Mouse (Mus musculus): Measurements from ENCODE around the gene Arid3b. TPM values are rescaled to one million over a fixed set of nuclear protein-coding genes. Genes with fewer than 3 reads are reported as not detected.

Gene Arid3b
- total and polyA plus RNA-seq, 3 experiments: 16.7 to 105 (median 33.4) TPM

GRCm38 (mm10) chr9:57803047-57803446 lies 33.5 kb downstream of the Arid3b start (continued):
- no peak for TF ChIP-seq TBP (conservative IDR thresholded peaks at IDR 0.05; ENCODE audit: low read depth, low read length)

GRCm38 (mm10) chr9:57800325-57800975 lies 36.1 kb downstream of the Arid3b start:
- Histone ChIP-seq H3K9me3 (replicated peaks; ENCODE audit: low read length) (peaks cover 2% of the 10 kb centered on the region), H3K27me3 (replicated peaks) (no peaks in the 10 kb centered on the region), H3K4me2 (ENCODE audit: insufficient read depth, low read depth, poor library complexity, severe bottlenecking) (no peak overlapping the region), H3K79me2 (replicated peaks; ENCODE audit: control insufficient read depth, extremely low read depth, insufficient read depth, poor library complexity, severe bottlenecking) (peaks cover 3% of the 10 kb centered on the region), H3K9ac (ENCODE audit: insufficient read depth, low read depth) (no peak overlapping the region), H3K4me1 (ENCODE audit: control insufficient read depth in 1 of 2, insufficient read depth in 2 of 2) (peaks cover 30 to 72% of the 10 kb centered on the region in 2 experiments), H3K36me3 (replicated peaks in 1 of 2; ENCODE audit: control insufficient read depth in 1 of 2, insufficient read depth in 1 of 2, low read length in 1 of 2) (peaks cover 62 to 90% of the 10 kb centered on the region in 2 experiments), H3K4me3 (replicated peaks in 1 of 3; ENCODE audit: low read depth in 2 of 3, low read length in 2 of 3, poor library complexity in 1 of 3) (no peak overlapping the region), H3K27ac (ENCODE audit: insufficient read depth, low read depth) (peak overlapping the region; percentile 42)
- in situ Hi-C loops (cut with MboI; ENCODE audit: low pct_ligation_motif_present, low pct_unique_long_range_greater_than_20kb, low sequenced_read_pairs) (loop anchor here (25.0 kb wide), 1 partner anchor 462 kb away; the partner anchor contains the start of gene Stoml1), dilution Hi-C loops (cut with MboI; ENCODE audit: extremely low pct_ligation_motif_present, extremely low pct_unique_long_range_greater_than_20kb, low sequenced_read_pairs) (no loop called here)
- peak; percentile 87 for DNase-seq (ENCODE audit: extremely low read depth)
- TF ChIP-seq CTCF (conservative IDR thresholded peaks at IDR 0.05 in 1 of 2, IDR thresholded peaks at IDR 0.05 in 1 of 2; ENCODE audit: low read depth in 2 of 2, low read length in 2 of 2) (no peak), RCOR1 (conservative IDR thresholded peaks at IDR 0.05; ENCODE audit: low read depth, low read length) (no peak; the same call in 1 of the 2 replicates), CHD2 (IDR thresholded peaks at IDR 0.05; ENCODE audit: low read length) (0 out of 2 replicates have a peak, but pooled peaks have one; percentile 19), HCFC1 (IDR thresholded peaks at IDR 0.05; ENCODE audit: low read depth, low read length) (no peak), TCF12 (IDR thresholded peaks at IDR 0.05; ENCODE audit: low read depth, low read length) (peak; percentile 95), MAX (IDR thresholded peaks at IDR 0.05; ENCODE audit: low read length) (peak; percentile 80), NELFE (IDR thresholded peaks at IDR 0.05; ENCODE audit: low read depth, low read length) (no peak), EP300 (IDR thresholded peaks at IDR 0.05; ENCODE audit: low read length) (peak; percentile 92), MEF2A (IDR thresholded peaks at IDR 0.05; ENCODE audit: borderline replicate concordance, low read depth, low read length) (peak; percentile 35; the same call in 1 of the 2 replicates), TBP (conservative IDR thresholded peaks at IDR 0.05; ENCODE audit: low read depth, low read length) (0 out of 2 replicates have a peak, but pooled peaks have one; percentile 13), POLR2AphosphoS2 (IDR thresholded peaks at IDR 0.05; ENCODE audit: low read depth, low read length) (no peak), SMC3 (IDR thresholded peaks at IDR 0.05; ENCODE audit: low read depth, low read length) (no peak), E2F4 (IDR thresholded peaks at IDR 0.05; ENCODE audit: insufficient replicate concordance, low read depth, low read length) (no peak), ZC3H11A (IDR thresholded peaks at IDR 0.05; ENCODE audit: low read depth, low read length) (no peak), POLR2A (IDR thresholded peaks at IDR 0.05; ENCODE audit: low read depth, low read length) (no peak), UBTF (IDR thresholded peaks at IDR 0.05; ENCODE audit: low read depth, low read length) (no peak), USF2 (conservative IDR thresholded peaks at IDR 0.05; ENCODE audit: low read depth, low read length) (peak; percentile 84), NRF1 (IDR thresholded peaks at IDR 0.05; ENCODE audit: low read depth, low read length) (peak; percentile 79), IRF4 (IDR thresholded peaks at IDR 0.05; ENCODE audit: low read depth, low read length) (peak; percentile 91), ETS1 (conservative IDR thresholded peaks at IDR 0.05; ENCODE audit: low read depth, low read length) (peak; percentile 62; the same call in 1 of the 2 replicates), KAT2A (IDR thresholded peaks at IDR 0.05; ENCODE audit: insufficient replicate concordance, low read length) (no peak), MAZ (IDR thresholded peaks at IDR 0.05; ENCODE audit: low read depth, low read length) (0 out of 2 replicates have a peak, but pooled peaks have one; percentile 5), ZMIZ1 (IDR thresholded peaks at IDR 0.05; ENCODE audit: low read depth, low read length) (no peak), RAD21 (IDR thresholded peaks at IDR 0.05; ENCODE audit: low read depth, low read length) (no peak; the same call in 1 of the 2 replicates), ZNF384 (IDR thresholded peaks at IDR 0.05; ENCODE audit: low read depth, low read length) (no peak), ELF1 (IDR thresholded peaks at IDR 0.05; ENCODE audit: low read depth, low read length) (peak; percentile 31; the same call in 1 of the 2 replicates), JUN (IDR thresholded peaks at IDR 0.05; ENCODE audit: insufficient read depth, low read depth, low read length) (no peak), CHD1 (IDR thresholded peaks at IDR 0.05; ENCODE audit: low read depth, low read length) (no peak), SIN3A (IDR thresholded peaks at IDR 0.05; ENCODE audit: low read length) (peak; percentile 73), MYC (IDR thresholded peaks at IDR 0.05; ENCODE audit: low read depth, low read length) (peak; percentile 82; the same call in 1 of the 2 replicates), MAFK (IDR thresholded peaks at IDR 0.05; ENCODE audit: insufficient replicate concordance, low read length) (peak; percentile 73; the same call in 1 of the 2 replicates), BHLHE40 (IDR thresholded peaks at IDR 0.05; ENCODE audit: low read depth, low read length) (peak; percentile 90), PAX5 (IDR thresholded peaks at IDR 0.05; ENCODE audit: low read length) (no peak), GABPA (IDR thresholded peaks at IDR 0.05; ENCODE audit: insufficient replicate concordance, low read depth, low read length) (no peak), JUND (conservative IDR thresholded peaks at IDR 0.05; ENCODE audit: low read depth, low read length) (no peak), USF1 (IDR thresholded peaks at IDR 0.05; ENCODE audit: low read depth, low read length) (peak; percentile 83)
